19 mouse cellular contexts compared by ENCODE assay signal in the genomic region with DNA sequence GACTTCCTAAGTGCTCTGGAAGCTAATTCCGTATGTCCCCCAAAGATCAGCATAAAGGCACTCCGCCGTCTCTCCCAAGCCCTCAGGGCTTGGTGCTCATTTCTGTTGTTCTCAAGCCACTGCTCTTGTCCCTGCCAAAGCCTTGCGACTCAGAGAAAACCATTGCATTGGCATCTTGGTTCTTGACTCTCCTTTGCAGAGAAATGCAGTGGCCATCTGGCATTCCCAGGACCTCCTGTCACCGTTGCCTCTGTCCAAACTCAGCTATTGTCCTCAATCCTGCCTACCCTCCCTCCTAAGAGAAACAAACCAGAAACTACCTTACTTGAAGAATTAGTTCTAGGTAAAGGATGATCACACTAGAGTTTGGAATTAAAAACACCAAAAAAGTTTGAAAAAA. TPM values are rescaled to one million over a fixed set of nuclear protein-coding genes. Genes with fewer than 3 reads are reported as not detected.
DNase-seq lines count a peak whose midpoint lies in the region; ATAC-seq and TF ChIP-seq lines count a peak whose summit lies in the region.
"Had no signal": no experiment of that assay in that cellular context is flagged by ENCODE, and none has a peak within 500 bp of the region (broad histone marks: within the 10 kb centered on the region; RNA-seq: fewer than 3 reads in every experiment).

No protein-coding gene starts in this region.

- peaks cover 18% of the 10 kb centered on the region for H3K4me1 ChIP-seq in hindbrain, postnatal 0 days (ENCODE audit: insufficient read depth, low read length)
- H3K4me1 ChIP-seq in hindbrain, embryonic 13.5 days (replicated peaks), result peaks cover 57% of the 10 kb centered on the region
- peaks cover 22% of the 10 kb centered on the region for H3K4me1 ChIP-seq in liver, embryonic 13.5 days (replicated peaks)
- H3K4me1 ChIP-seq in liver, embryonic 11.5 days (replicated peaks; ENCODE audit: control insufficient read depth, insufficient read depth, low read length), result 0 out of 2 replicates have a peak, but pooled peaks cover 3% of the 10 kb centered on the region
- H3K4me1 ChIP-seq in neural tube, embryonic 15.5 days, result peaks cover 70% of the 10 kb centered on the region

- no peaks in the 10 kb centered on the region for H3K9me3 ChIP-seq in hindbrain, postnatal 0 days (ENCODE audit: low read length)
- no peaks in the 10 kb centered on the region for H3K9me3 ChIP-seq in hindbrain, embryonic 13.5 days
- H3K9me3 ChIP-seq in liver, embryonic 13.5 days (replicated peaks), result no peaks in the 10 kb centered on the region
- H3K9me3 ChIP-seq in liver, embryonic 11.5 days (ENCODE audit: control insufficient read depth, low read length), result no peaks in the 10 kb centered on the region
- H3K9me3 ChIP-seq in neural tube, embryonic 15.5 days (replicated peaks), result no peaks in the 10 kb centered on the region
- H3K9me3 ChIP-seq: forebrain, embryonic 13.5 days; heart, embryonic 13.5 days; hindbrain, embryonic 12.5 days had no signal

- ATAC-seq in hindbrain, postnatal 0 days, result no peak
- no peak for ATAC-seq in hindbrain, embryonic 13.5 days (ENCODE audit: low FRiP score)
- ATAC-seq in liver, embryonic 13.5 days (ENCODE audit: low read depth), result no peak
- no peak for ATAC-seq in liver, embryonic 11.5 days (replicated peaks; ENCODE audit: low FRiP score)
- ATAC-seq in neural tube, embryonic 15.5 days (ENCODE audit: low FRiP score), result no peak
- ATAC-seq: forebrain, embryonic 13.5 days; forebrain, postnatal 0 days; intestine, embryonic 16.5 days had no signal

- no peak overlapping the region for H3K9ac ChIP-seq in hindbrain, postnatal 0 days (replicated peaks; ENCODE audit: low read length)
- no peak overlapping the region for H3K9ac ChIP-seq in hindbrain, embryonic 13.5 days
- H3K9ac ChIP-seq in liver, embryonic 13.5 days, result no peak overlapping the region
- H3K9ac ChIP-seq in liver, embryonic 11.5 days (ENCODE audit: low read depth, low read length), result no peak overlapping the region
- no peak overlapping the region for H3K9ac ChIP-seq in neural tube, embryonic 15.5 days (replicated peaks)
- H3K9ac ChIP-seq: forebrain, embryonic 13.5 days; forebrain, postnatal 0 days; heart, embryonic 13.5 days; hindbrain, embryonic 12.5 days had no signal

- H3K4me3 ChIP-seq in hindbrain, postnatal 0 days (ENCODE audit: low read length), result no peak overlapping the region
- no peak overlapping the region for H3K4me3 ChIP-seq in hindbrain, embryonic 13.5 days
- no peak overlapping the region for H3K4me3 ChIP-seq in liver, embryonic 13.5 days (replicated peaks)
- no peak overlapping the region for H3K4me3 ChIP-seq in liver, embryonic 11.5 days (ENCODE audit: low read depth, low read length)
- no peak overlapping the region for H3K4me3 ChIP-seq in neural tube, embryonic 15.5 days (replicated peaks)
- H3K4me3 ChIP-seq: forebrain, embryonic 13.5 days; gastrocnemius, adult 2 months; heart, embryonic 13.5 days; hindbrain, embryonic 12.5 days had no signal

- no peak overlapping the region for H3K4me2 ChIP-seq in hindbrain, postnatal 0 days (ENCODE audit: low read depth, low read length)
- no peak overlapping the region for H3K4me2 ChIP-seq in hindbrain, embryonic 13.5 days
- no peak overlapping the region for H3K4me2 ChIP-seq in liver, embryonic 13.5 days
- H3K4me2 ChIP-seq in liver, embryonic 11.5 days, result no peak overlapping the region
- no peak overlapping the region for H3K4me2 ChIP-seq in neural tube, embryonic 15.5 days
- H3K4me2 ChIP-seq: forebrain, embryonic 13.5 days; heart, embryonic 13.5 days; hindbrain, embryonic 12.5 days had no signal

- peak overlapping the region; percentile 88; the same call in 1 of the 2 replicates for H3K27ac ChIP-seq in hindbrain, postnatal 0 days
- H3K27ac ChIP-seq in hindbrain, embryonic 13.5 days, result no peak overlapping the region
- H3K27ac ChIP-seq in liver, embryonic 13.5 days, result peak overlapping the region; percentile 21; the same call in 1 of the 2 replicates
- no peak overlapping the region for H3K27ac ChIP-seq in liver, embryonic 11.5 days (ENCODE audit: low read depth, low read length)
- H3K27ac ChIP-seq in neural tube, embryonic 15.5 days (replicated peaks), result 0 out of 2 replicates have a peak overlapping the region, but pooled peaks have one; percentile 33
- H3K27ac ChIP-seq: gastrocnemius, adult 2 months; heart, embryonic 13.5 days; hindbrain, embryonic 12.5 days had no signal

- H3K27me3 ChIP-seq in hindbrain, postnatal 0 days (ENCODE audit: insufficient read depth, low read length), result no peaks in the 10 kb centered on the region
- no peaks in the 10 kb centered on the region for H3K27me3 ChIP-seq in hindbrain, embryonic 13.5 days
- no peaks in the 10 kb centered on the region for H3K27me3 ChIP-seq in liver, embryonic 13.5 days
- no peaks in the 10 kb centered on the region for H3K27me3 ChIP-seq in liver, embryonic 11.5 days (replicated peaks; ENCODE audit: control insufficient read depth, insufficient read depth, low read length)
- H3K27me3 ChIP-seq in neural tube, embryonic 15.5 days (replicated peaks), result no peaks in the 10 kb centered on the region
- H3K27me3 ChIP-seq: forebrain, embryonic 13.5 days; heart, embryonic 13.5 days; hindbrain, embryonic 12.5 days had no signal

- H3K36me3 ChIP-seq in hindbrain, postnatal 0 days (ENCODE audit: insufficient read depth, low read length), result peaks cover 48% of the 10 kb centered on the region
- peaks cover 77% of the 10 kb centered on the region for H3K36me3 ChIP-seq in hindbrain, embryonic 13.5 days
- H3K36me3 ChIP-seq in liver, embryonic 13.5 days, result peaks cover 74% of the 10 kb centered on the region
- H3K36me3 ChIP-seq in liver, embryonic 11.5 days (ENCODE audit: control insufficient read depth, insufficient read depth, low read length), result peaks cover 59% of the 10 kb centered on the region
- peaks cover 74% of the 10 kb centered on the region for H3K36me3 ChIP-seq in neural tube, embryonic 15.5 days

- WGBS in hindbrain, postnatal 0 days, result 51% methylated on average over 5 of the region's 5 CpGs
- WGBS in hindbrain, embryonic 13.5 days, result 77% methylated on average over 5 of the region's 5 CpGs
- 82% methylated on average over 5 of the region's 5 CpGs for WGBS in liver, embryonic 13.5 days (ENCODE audit: insufficient replicate concordance)
- 82% methylated on average over 5 of the region's 5 CpGs for WGBS in liver, embryonic 11.5 days
- 67% methylated on average over 5 of the region's 5 CpGs for WGBS in neural tube, embryonic 15.5 days

- no peak for TF ChIP-seq CTCF in hindbrain, postnatal 0 days (IDR thresholded peaks at IDR 0.05; ENCODE audit: low read depth)

- peak; percentile 22 to 29 for DNase-seq in cerebellum, postnatal 36 days
- DNase-seq in cerebellum, adult 8-10 months, result no peak
- no peak for DNase-seq in hindbrain, postnatal 0 days (ENCODE audit: low spot score)
- DNase-seq in liver, embryonic 13.5 days, result no peak
- DNase-seq in liver, embryonic 11.5 days (ENCODE audit: low spot score), result no peak
- no peak for DNase-seq in frontal cortex, postnatal 25 days (ENCODE audit: low spot score in 2 of 2)
- DNase-seq: adrenal gland, adult 2 months; adrenal gland, postnatal 25 days; forebrain, postnatal 0 days; gastrocnemius, adult 2 months; gastrocnemius, postnatal 36 days; heart, adult 11 months; heart, postnatal 36 days had no signal

RNA-seq across cellular contexts. Expression of a gene that starts 9.7 kb away (rescaled TPM):
- total RNA-seq in hindbrain, postnatal 0 days (2014; rRNA removed), result 124 and 130 TPM in 2 replicates
- polyA plus RNA-seq in hindbrain, postnatal 0 days (2015; fragmentation: Nextera tagmentation; extraction: Ambion mirVana), result 79.5 and 88.7 TPM in 2 replicates
- 125 and 127 TPM in 2 replicates for polyA plus RNA-seq in hindbrain, embryonic 13.5 days (2015; fragmentation: Nextera tagmentation; extraction: Ambion mirVana)
- 28.0 and 34.6 TPM in 2 replicates for polyA plus RNA-seq in liver, embryonic 13.5 days (2015; fragmentation: Nextera tagmentation; extraction: Ambion mirVana)
- polyA plus RNA-seq in liver, embryonic 11.5 days (2014; fragmentation: Nextera tagmentation; extraction: Ambion mirVana), result 53.8 and 57.6 TPM in 2 replicates
- 82.1 and 85.4 TPM in 2 replicates for polyA plus RNA-seq in neural tube, embryonic 15.5 days (2015; fragmentation: Nextera tagmentation; extraction: Ambion mirVana)

RNA-seq across cellular contexts. Expression of a gene that starts 20.8 kb away (rescaled TPM):
- total RNA-seq in hindbrain, postnatal 0 days (2014; rRNA removed), result 7.6 and 11.8 TPM in 2 replicates
- 7.3 and 7.7 TPM in 2 replicates for polyA plus RNA-seq in hindbrain, postnatal 0 days (2015; fragmentation: Nextera tagmentation; extraction: Ambion mirVana)
- polyA plus RNA-seq in hindbrain, embryonic 13.5 days (2015; fragmentation: Nextera tagmentation; extraction: Ambion mirVana), result 6.6 and 6.7 TPM in 2 replicates
- 8.9 and 9.2 TPM in 2 replicates for polyA plus RNA-seq in liver, embryonic 13.5 days (2015; fragmentation: Nextera tagmentation; extraction: Ambion mirVana)
- polyA plus RNA-seq in liver, embryonic 11.5 days (2014; fragmentation: Nextera tagmentation; extraction: Ambion mirVana), result 13.1 and 14.3 TPM in 2 replicates
- 7.0 and 9.7 TPM in 2 replicates for polyA plus RNA-seq in neural tube, embryonic 15.5 days (2015; fragmentation: Nextera tagmentation; extraction: Ambion mirVana)

RNA-seq across cellular contexts. Expression of a gene that starts 20.8 kb away (rescaled TPM):
- 37.5 and 46.1 TPM in 2 replicates for total RNA-seq in hindbrain, postnatal 0 days (2014; rRNA removed)
- 36.8 and 42.6 TPM in 2 replicates for polyA plus RNA-seq in hindbrain, postnatal 0 days (2015; fragmentation: Nextera tagmentation; extraction: Ambion mirVana)
- 7.0 and 8.3 TPM in 2 replicates for polyA plus RNA-seq in hindbrain, embryonic 13.5 days (2015; fragmentation: Nextera tagmentation; extraction: Ambion mirVana)
- 50.3 and 54.3 TPM in 2 replicates for polyA plus RNA-seq in liver, embryonic 13.5 days (2015; fragmentation: Nextera tagmentation; extraction: Ambion mirVana)
- polyA plus RNA-seq in liver, embryonic 11.5 days (2014; fragmentation: Nextera tagmentation; extraction: Ambion mirVana), result 52.5 and 57.5 TPM in 2 replicates
- polyA plus RNA-seq in neural tube, embryonic 15.5 days (2015; fragmentation: Nextera tagmentation; extraction: Ambion mirVana), result 19.3 and 20.0 TPM in 2 replicates

RNA-seq across cellular contexts. Expression of a gene that starts 27.7 kb away (rescaled TPM):
- total RNA-seq in hindbrain, postnatal 0 days (2014; rRNA removed), result 418 and 469 TPM in 2 replicates
- polyA plus RNA-seq in hindbrain, postnatal 0 days (2015; fragmentation: Nextera tagmentation; extraction: Ambion mirVana), result 906 and 915 TPM in 2 replicates
- polyA plus RNA-seq in hindbrain, embryonic 13.5 days (2015; fragmentation: Nextera tagmentation; extraction: Ambion mirVana), result 913 and 965 TPM in 2 replicates
- 1,033 and 1,075 TPM in 2 replicates for polyA plus RNA-seq in liver, embryonic 13.5 days (2015; fragmentation: Nextera tagmentation; extraction: Ambion mirVana)
- 1,588 and 1,766 TPM in 2 replicates for polyA plus RNA-seq in liver, embryonic 11.5 days (2014; fragmentation: Nextera tagmentation; extraction: Ambion mirVana)
- polyA plus RNA-seq in neural tube, embryonic 15.5 days (2015; fragmentation: Nextera tagmentation; extraction: Ambion mirVana), result 774 and 869 TPM in 2 replicates

RNA-seq across cellular contexts. Expression of a gene that starts 32.6 kb away (rescaled TPM):
- total RNA-seq in hindbrain, postnatal 0 days (2014; rRNA removed), result 85.6 and 96.4 TPM in 2 replicates
- 63.5 and 76.2 TPM in 2 replicates for polyA plus RNA-seq in hindbrain, postnatal 0 days (2015; fragmentation: Nextera tagmentation; extraction: Ambion mirVana)
- polyA plus RNA-seq in hindbrain, embryonic 13.5 days (2015; fragmentation: Nextera tagmentation; extraction: Ambion mirVana), result 53.2 TPM in 2 replicates
- polyA plus RNA-seq in liver, embryonic 13.5 days (2015; fragmentation: Nextera tagmentation; extraction: Ambion mirVana), result 13.5 and 15.6 TPM in 2 replicates
- polyA plus RNA-seq in liver, embryonic 11.5 days (2014; fragmentation: Nextera tagmentation; extraction: Ambion mirVana), result 42.6 and 45.3 TPM in 2 replicates
- polyA plus RNA-seq in neural tube, embryonic 15.5 days (2015; fragmentation: Nextera tagmentation; extraction: Ambion mirVana), result 66.1 and 71.0 TPM in 2 replicates

Comparison
In these comparisons a context has a peak if more than half of its experiments do, and no peak if none do; other contexts are left out.
1. DNase-seq: peak in cerebellum, postnatal 36 days (2 of 2); none in cerebellum, adult 8-10 months (single experiment), hindbrain, postnatal 0 days (single experiment), liver, embryonic 13.5 days (single experiment), liver, embryonic 11.5 days (single experiment) and frontal cortex, postnatal 25 days (0 of 2).
2. H3K27ac ChIP-seq: peak in hindbrain, postnatal 0 days (single experiment), liver, embryonic 13.5 days (single experiment) and neural tube, embryonic 15.5 days (single experiment); none in hindbrain, embryonic 13.5 days (single experiment) and liver, embryonic 11.5 days (single experiment).